Mouse (Mus musculus): ENCODE measurements around the gene Inpp4b. TPM values are rescaled to one million over a fixed set of nuclear protein-coding genes. Genes with fewer than 3 reads are reported as not detected.

Inpp4b gene
- polyA plus RNA-seq, 2 experiments = 3.4 to 14.0 TPM

DNA sequence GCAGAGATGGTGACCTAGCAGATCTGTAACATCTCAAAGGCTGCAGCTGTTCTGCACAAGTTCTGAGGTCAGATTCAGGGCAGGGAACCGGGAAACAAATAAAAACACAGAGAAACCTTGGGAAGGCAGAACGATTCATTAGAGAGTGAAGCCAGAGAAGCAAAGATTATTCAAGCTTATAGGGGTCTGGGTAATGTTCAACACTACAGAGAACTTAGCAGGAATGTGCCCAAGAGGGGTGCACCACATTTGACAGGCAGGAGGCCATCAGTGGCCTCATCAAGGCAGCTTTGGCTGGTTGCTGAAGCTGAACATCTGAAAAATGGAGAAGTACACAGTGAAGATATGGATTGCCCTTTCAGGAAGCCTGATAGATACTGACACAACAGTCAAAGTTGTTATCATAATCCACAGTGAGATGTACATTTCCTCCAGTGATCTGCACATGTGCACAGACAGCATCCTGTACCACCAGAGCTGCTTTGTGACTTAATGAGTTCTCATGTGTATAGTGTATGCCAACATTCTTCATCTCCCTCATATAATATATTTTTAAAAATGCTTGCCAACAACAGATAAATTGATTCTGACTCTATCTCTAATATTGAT lies 148.8 kb downstream of the Inpp4b start:
- Histone ChIP-seq H3K27me3 (ENCODE audit: control insufficient read depth, insufficient read depth, low read length) (no peaks in the 10 kb centered on the region), H3K9ac (ENCODE audit: low read depth, low read length, severe bottlenecking) (no peak overlapping the region), H3K4me2 (replicated peaks; ENCODE audit: low read depth, low read length, severe bottlenecking) (no peak overlapping the region), H3K4me1 (ENCODE audit: control insufficient read depth, insufficient read depth, low read length) (no peaks in the 10 kb centered on the region), H3K9me3 (ENCODE audit: control insufficient read depth, low read length) (no peaks in the 10 kb centered on the region), H3K36me3 (ENCODE audit: control insufficient read depth, insufficient read depth, low read length) (no peaks in the 10 kb centered on the region), H3K27ac (replicated peaks; ENCODE audit: low read depth, low read length) (no peak overlapping the region), H3K4me3 (replicated peaks; ENCODE audit: low read length) (no peak overlapping the region)
- DNase-seq (ENCODE audit: low spot score) (no peak), ATAC-seq (ENCODE audit: low FRiP score, low read depth) (no peak)
- 38% methylated on average over 2 of the region's 2 CpGs for WGBS
- no peak for TF ChIP-seq POLR2A (IDR thresholded peaks at IDR 0.05; ENCODE audit: borderline replicate concordance, extremely low read depth, insufficient read depth, insufficient read length)

DNA sequence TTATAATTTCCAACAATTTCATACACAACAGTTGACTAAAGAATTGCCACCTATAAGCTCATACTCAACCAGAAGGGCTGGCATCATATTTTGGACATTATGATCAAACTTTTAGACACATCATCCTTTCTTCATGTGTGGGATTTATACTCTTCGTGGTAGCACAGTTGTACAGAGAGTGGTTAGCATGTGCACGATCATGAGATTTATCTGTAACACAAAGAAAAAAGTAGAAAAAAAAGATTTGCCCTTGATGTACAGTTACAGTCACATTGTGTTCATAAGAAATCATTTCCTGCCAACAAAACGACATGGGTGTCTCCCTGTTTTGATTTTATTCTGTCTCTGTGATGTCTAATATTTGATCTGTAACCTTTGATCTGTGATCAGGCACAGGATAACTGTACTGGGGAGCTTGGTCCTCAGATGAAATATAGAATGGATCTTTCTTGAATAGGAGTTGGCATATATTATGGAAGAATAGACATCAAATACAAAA lies 149.4 kb downstream of the Inpp4b start:
- Histone ChIP-seq H3K9ac (ENCODE audit: low read depth, low read length, severe bottlenecking) (no peak overlapping the region), H3K27ac (replicated peaks; ENCODE audit: low read depth, low read length) (no peak overlapping the region), H3K4me3 (replicated peaks; ENCODE audit: low read length) (no peak overlapping the region), H3K9me3 (ENCODE audit: control insufficient read depth, low read length) (no peaks in the 10 kb centered on the region), H3K4me1 (ENCODE audit: control insufficient read depth, insufficient read depth, low read length) (no peaks in the 10 kb centered on the region), H3K4me2 (replicated peaks; ENCODE audit: low read depth, low read length, severe bottlenecking) (no peak overlapping the region), H3K36me3 (ENCODE audit: control insufficient read depth, insufficient read depth, low read length) (no peaks in the 10 kb centered on the region), H3K27me3 (ENCODE audit: control insufficient read depth, insufficient read depth, low read length) (no peaks in the 10 kb centered on the region)
- no peak for TF ChIP-seq POLR2A (IDR thresholded peaks at IDR 0.05; ENCODE audit: borderline replicate concordance, extremely low read depth, insufficient read depth, insufficient read length)
- no peak for DNase-seq (ENCODE audit: low spot score)
- ATAC-seq (ENCODE audit: low FRiP score, low read depth) = no peak
- WGBS = 74% methylated on average over 3 of the region's 3 CpGs

DNA sequence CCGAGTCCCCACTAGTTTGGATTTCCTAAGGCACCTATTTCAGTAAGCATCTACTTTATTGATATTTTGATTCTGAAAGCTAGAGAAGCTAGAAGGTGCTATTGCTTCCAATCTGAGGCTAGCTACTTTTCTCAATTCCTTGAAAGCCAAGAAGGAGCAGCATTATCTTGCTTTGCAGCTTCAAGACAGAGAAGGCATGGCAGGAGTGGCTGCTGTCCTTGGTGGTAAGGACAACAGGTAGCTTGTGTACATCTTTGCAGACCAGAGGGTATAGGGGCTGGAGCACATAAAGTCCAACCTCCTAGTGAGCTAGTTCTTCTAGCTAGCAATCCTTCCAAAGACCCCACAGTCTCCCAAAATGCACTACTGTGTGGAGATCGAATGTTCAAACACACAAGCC lies 152.5 kb downstream of the Inpp4b start:
- DNase-seq (ENCODE audit: low spot score) (no peak), ATAC-seq (ENCODE audit: low FRiP score, low read depth) (no peak)
- Histone ChIP-seq H3K27me3 (ENCODE audit: control insufficient read depth, insufficient read depth, low read length) (no peaks in the 10 kb centered on the region), H3K4me2 (replicated peaks; ENCODE audit: low read depth, low read length, severe bottlenecking) (no peak overlapping the region), H3K9me3 (ENCODE audit: control insufficient read depth, low read length) (no peaks in the 10 kb centered on the region), H3K27ac (replicated peaks; ENCODE audit: low read depth, low read length) (no peak overlapping the region), H3K36me3 (ENCODE audit: control insufficient read depth, insufficient read depth, low read length) (no peaks in the 10 kb centered on the region), H3K4me1 (ENCODE audit: control insufficient read depth, insufficient read depth, low read length) (no peaks in the 10 kb centered on the region), H3K9ac (ENCODE audit: low read depth, low read length, severe bottlenecking) (no peak overlapping the region), H3K4me3 (replicated peaks; ENCODE audit: low read length) (no peak overlapping the region)
- WGBS = 94% methylated on average over 2 of the region's 2 CpGs
- no peak for TF ChIP-seq POLR2A (IDR thresholded peaks at IDR 0.05; ENCODE audit: borderline replicate concordance, extremely low read depth, insufficient read depth, insufficient read length)

DNA sequence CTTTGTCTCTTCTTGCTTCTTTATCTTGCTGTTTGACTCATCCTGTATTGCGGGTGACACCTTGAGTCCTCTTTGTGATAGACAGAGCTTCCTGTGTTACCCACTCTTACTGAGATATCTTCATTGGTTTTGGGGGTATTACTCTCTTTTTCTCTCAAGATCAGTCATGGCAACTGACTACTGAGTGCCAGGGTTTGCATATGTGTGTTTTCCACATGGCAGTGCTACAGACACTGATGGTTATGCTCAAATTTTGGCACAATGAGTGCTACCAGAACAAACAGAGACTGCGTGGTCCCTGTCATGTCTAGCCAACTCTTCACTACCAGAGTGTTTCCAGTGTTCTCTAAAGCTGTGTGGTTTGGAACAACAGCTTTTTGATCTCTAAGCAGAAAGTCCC lies 155.3 kb downstream of the Inpp4b start:
- 85% methylated on average over 2 of the region's 2 CpGs for WGBS
- Histone ChIP-seq H3K9me3 (ENCODE audit: control insufficient read depth, low read length) (no peaks in the 10 kb centered on the region), H3K4me3 (replicated peaks; ENCODE audit: low read length) (no peak overlapping the region), H3K36me3 (ENCODE audit: control insufficient read depth, insufficient read depth, low read length) (no peaks in the 10 kb centered on the region), H3K4me2 (replicated peaks; ENCODE audit: low read depth, low read length, severe bottlenecking) (no peak overlapping the region), H3K27ac (replicated peaks; ENCODE audit: low read depth, low read length) (no peak overlapping the region), H3K9ac (ENCODE audit: low read depth, low read length, severe bottlenecking) (no peak overlapping the region), H3K27me3 (ENCODE audit: control insufficient read depth, insufficient read depth, low read length) (no peaks in the 10 kb centered on the region), H3K4me1 (ENCODE audit: control insufficient read depth, insufficient read depth, low read length) (no peaks in the 10 kb centered on the region)
- DNase-seq (ENCODE audit: low spot score) = no peak
- TF ChIP-seq POLR2A (IDR thresholded peaks at IDR 0.05; ENCODE audit: borderline replicate concordance, extremely low read depth, insufficient read depth, insufficient read length) = no peak
- no peak for ATAC-seq (ENCODE audit: low FRiP score, low read depth)

DNA sequence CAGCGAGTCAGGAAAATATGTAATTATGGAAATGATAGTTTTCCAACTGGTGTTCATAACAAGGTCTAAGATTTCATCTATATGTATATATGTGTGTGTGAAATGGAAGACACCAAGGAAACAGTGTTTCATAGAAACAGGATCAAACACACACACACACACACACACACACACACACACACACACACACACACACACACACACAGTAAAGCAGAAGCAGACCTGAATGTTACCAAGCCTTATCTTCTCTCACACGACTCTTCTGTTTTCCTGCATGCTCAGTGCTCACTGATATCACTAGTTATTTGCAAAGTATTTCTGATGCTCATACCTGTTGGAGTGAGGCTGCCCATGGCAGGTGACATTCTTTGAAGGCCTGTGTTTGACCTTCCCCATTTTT lies 159.9 kb downstream of the Inpp4b start:
- WGBS = 81% methylated on average over 2 of the region's 2 CpGs
- DNase-seq (ENCODE audit: low spot score) = no peak
- no peak for TF ChIP-seq POLR2A (IDR thresholded peaks at IDR 0.05; ENCODE audit: borderline replicate concordance, extremely low read depth, insufficient read depth, insufficient read length)
- Histone ChIP-seq H3K4me3 (replicated peaks; ENCODE audit: low read length) (no peak overlapping the region), H3K27ac (replicated peaks; ENCODE audit: low read depth, low read length) (no peak overlapping the region), H3K9me3 (ENCODE audit: control insufficient read depth, low read length) (no peaks in the 10 kb centered on the region), H3K4me1 (ENCODE audit: control insufficient read depth, insufficient read depth, low read length) (no peaks in the 10 kb centered on the region), H3K4me2 (replicated peaks; ENCODE audit: low read depth, low read length, severe bottlenecking) (no peak overlapping the region), H3K9ac (ENCODE audit: low read depth, low read length, severe bottlenecking) (no peak overlapping the region), H3K36me3 (ENCODE audit: control insufficient read depth, insufficient read depth, low read length) (no peaks in the 10 kb centered on the region), H3K27me3 (ENCODE audit: control insufficient read depth, insufficient read depth, low read length) (no peaks in the 10 kb centered on the region)
- no peak for ATAC-seq (ENCODE audit: low FRiP score, low read depth)
